Mouse (Mus musculus) bone marrow macrophage, adult 2 months (primary cell): Measurements from ENCODE around the gene Hyal2.
"Not testable (repeated sequence)": the region's sequence is repeated elsewhere in the genome, so short reads cannot be mapped to it uniquely, and the experiment has no call there.

Source experiments
- CTCF ChIP-seq: IDR thresholded peaks from 2 replicates; pipeline ENCODE4 v1.5.1; 2012; ENCODE audit warnings: low read depth, mild to moderate bottlenecking, low read length, moderate library complexity
- POLR2A ChIP-seq: IDR thresholded peaks from 2 replicates; pipeline ENCODE4 v1.6.1; 2012; ENCODE audit warnings: mild to moderate bottlenecking, low read depth, low read length, borderline replicate concordance

DNA sequence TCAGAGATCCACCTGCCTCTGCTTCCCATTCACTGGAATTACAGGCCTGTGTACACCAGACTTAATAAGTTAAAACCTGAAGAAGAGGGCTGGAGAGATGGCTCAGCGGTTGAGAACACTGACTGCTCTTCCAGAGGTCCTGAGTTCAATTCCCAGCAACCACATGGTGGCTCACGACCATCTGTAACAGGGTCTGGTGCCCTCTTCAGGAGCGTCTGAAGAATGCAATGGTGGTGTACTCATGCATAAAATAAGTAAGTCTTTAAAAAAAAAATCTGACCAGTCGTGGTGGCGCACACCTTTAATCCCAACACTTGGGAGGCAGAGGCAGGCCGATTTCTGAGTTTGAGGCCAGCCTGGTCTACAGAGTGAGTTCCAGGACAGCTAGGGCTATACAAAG is 6.0 kb downstream of the Hyal2 start:
- not testable (repeated sequence) for TF ChIP-seq CTCF, POLR2A
